Mouse (Mus musculus): ENCODE measurements around the gene Ccin. TPM values are rescaled to one million over a fixed set of nuclear protein-coding genes. Genes with fewer than 3 reads are reported as not detected.

Gene Ccin
- total RNA-seq, 2 experiments from 2014 or later = not detected

- no peak for DNase-seq
Measured at GRCm38 (mm10) chr4:43974914-43975616, 8.2 kb upstream of the Ccin start.

- DNase-seq = no peak
Measured at GRCm38 (mm10) chr4:43976223-43976740, 7.0 kb upstream of the Ccin start.

DNA sequence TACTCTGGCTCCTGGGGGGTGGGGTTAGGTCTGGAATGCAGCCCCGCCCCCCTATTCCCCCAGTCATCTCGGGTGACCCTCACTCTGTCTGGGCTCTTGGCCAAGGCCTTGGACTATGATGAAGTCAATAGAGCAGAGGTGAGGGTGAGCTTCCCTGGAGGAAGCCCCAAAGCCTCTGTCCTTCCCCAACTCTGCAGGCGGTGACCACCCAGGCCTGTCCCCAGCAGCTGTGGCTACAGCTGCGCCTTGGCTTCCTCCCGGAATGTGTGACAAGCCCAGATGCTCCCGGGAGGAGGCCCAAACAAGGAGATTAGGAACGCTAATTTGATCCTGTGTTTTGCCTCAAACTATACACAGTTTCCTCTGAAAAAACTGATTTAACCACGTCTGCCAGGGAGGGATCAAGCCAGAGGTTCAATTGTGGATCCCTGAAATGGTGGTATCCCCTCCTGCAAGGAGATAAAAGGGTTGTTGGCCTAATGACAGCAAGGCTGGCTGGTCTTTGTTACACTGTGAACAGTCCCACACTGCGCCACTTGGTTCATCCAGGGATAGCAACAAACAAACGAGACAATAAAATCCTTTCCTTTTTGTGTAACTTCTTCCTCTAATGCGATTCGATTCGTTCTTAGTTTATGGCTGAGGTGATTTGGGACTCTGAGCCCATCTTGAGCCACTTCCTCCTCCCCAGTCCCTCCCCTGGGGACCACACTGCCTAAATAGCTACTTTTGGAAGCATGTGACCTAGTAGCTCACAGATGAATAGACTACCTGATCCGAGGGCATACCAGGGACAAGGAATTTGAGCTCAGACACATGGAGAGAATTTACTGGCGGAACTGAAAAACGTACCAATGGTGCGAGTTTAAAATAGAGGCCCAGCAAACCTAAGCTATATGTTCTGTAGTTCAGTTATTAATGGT is 4.5 kb upstream of the Ccin start:
- DNase-seq = peak; percentile 67

GRCm38 (mm10) chr4:43979746-43980145 is 3.5 kb upstream of the Ccin start:
- no peak for DNase-seq

- DNase-seq = no peak
Measured at GRCm38 (mm10) chr4:43980236-43980635, 3.0 kb upstream of the Ccin start.

GRCm38 (mm10) chr4:43980846-43981245 is 2.4 kb upstream of the Ccin start:
- no peak for DNase-seq

DNA sequence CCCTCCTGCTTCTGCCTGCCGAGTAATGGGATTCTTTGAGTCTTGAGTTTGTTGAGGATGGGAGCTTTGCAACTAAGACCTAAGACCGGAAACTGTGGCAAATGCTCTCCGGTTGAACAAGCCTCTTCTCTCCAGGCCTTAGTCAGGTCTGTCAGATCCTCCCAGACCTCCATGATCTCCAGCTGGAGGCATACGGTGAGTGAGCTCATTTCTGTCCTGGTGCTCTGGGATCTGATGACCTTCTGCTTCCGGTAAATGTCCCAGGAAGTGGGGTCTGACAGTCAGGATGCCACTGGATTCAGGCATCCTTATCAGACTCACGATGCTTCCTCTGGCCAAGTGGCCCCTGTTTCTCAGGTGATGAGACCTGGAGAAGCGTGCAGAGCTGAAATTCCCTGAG is 2.0 kb upstream of the Ccin start:
- DNase-seq = no peak

- DNase-seq = peak; percentile 86
Measured at GRCm38 (mm10) chr4:43982053-43982732, 1.1 kb upstream of the Ccin start.

- no peak for DNase-seq
Measured at GRCm38 (mm10) chr4:43983756-43984155, 473 bp downstream of the Ccin start.

- DNase-seq = no peak
Measured at GRCm38 (mm10) chr4:43984326-43984725, 1.0 kb downstream of the Ccin start.

- no peak for DNase-seq
Measured at GRCm38 (mm10) chr4:43988976-43989375, 5.7 kb downstream of the Ccin start.

DNA sequence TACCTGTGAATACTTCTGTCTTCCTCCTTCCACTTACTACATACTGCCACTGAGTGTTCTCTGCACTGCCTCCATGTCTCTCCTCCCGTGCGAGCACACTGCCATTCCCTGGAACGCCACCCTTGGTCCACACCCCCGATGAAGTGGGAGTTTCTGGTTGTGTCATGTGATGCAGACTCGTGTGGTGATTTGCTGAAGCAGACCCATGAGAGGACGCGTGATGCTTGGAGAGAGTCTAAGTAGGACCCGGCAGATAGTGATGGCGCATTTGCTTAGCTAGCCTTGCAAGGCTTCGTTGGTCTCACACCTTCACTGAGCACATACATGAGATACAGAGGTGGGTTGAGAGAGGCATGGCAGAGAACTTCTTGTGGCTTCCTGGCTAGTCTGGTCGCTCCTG is 9.8 kb downstream of the Ccin start:
- no peak for DNase-seq

GRCm38 (mm10) chr4:43994342-43994741 is 11.1 kb downstream of the Ccin start:
- no peak for DNase-seq

DNA sequence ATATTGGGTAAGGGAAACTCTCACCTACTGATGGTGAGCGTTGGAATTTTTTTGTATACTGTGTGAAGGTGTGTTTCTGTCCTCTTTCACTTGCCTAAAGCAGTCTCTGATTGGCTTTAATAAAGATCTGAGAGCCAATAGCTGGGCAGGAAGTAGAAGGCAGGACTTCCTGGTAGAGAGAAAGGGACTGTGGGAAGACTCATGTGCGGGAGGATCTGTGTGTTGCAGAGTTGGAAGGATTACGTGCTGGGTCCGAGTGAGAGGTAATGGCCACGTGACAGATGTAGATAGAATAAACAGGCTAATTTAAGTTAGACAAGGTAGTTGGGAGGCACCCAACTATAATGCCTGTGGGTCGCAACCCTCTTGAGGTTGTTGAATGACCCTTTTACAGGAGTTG is 20.3 kb downstream of the Ccin start:
- no peak for DNase-seq

DNA sequence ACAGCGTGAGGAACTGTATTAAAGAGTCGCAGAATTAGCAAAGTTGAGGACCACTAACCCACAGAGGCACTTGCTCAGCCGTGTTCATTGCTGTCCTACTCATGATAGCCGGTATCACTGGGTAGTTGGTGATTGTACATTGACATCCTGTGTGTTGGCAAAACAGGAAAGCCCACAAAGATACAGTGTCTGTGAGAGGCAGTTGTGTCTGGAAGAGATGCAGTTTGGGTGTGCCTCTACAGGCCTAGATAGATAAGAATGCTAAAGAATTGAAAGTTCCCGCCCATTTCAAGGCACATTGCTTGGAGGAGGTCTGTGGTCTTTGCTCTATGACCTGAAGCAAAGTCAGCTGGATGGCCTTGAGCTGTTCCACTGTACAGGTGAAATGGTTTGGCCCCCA is 20.8 kb downstream of the Ccin start, which contains the start of gene Clta:
Gene Clta (plus strand): TSS at position 327 of the 400 bp plus-strand sequence.
- no peak for DNase-seq

DNA sequence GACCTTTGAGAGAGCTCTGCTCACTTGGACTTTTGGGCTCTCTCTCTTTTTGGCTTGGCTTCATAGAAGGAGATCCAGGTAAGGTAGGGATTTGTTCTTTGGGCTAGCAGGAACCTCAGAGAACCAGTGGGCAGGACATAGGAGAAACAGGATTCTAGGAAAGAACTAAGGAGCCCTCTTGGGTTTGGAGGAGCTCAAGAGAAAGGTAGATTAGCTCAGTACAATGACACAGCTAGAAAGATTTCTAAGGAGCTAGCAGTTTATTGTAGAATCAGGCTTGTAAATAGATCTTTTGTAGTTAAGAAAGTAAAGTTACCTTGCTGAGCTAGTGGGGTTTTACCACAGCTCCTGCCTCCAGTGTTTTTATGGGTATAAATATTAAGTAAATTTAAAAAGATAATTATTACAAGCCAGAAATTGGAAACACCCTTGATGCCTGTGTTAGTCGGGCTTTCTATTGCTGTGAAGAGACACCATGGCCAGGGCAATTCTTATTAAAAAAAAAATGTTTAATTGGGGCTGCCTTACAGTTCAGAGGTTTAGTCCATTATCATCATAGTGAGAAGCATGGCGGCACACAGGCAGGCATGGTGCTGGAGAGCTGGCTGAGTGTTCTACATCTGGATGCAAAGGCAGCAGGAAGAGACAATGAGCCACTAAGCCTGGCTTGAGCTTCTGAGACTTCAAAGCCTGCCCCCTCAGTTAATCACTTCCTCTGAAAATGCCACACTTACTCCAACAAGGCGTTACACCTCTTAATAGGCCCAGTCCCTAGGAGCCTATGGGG is 21.5 kb downstream of the Ccin start:
- no peak for DNase-seq

DNA sequence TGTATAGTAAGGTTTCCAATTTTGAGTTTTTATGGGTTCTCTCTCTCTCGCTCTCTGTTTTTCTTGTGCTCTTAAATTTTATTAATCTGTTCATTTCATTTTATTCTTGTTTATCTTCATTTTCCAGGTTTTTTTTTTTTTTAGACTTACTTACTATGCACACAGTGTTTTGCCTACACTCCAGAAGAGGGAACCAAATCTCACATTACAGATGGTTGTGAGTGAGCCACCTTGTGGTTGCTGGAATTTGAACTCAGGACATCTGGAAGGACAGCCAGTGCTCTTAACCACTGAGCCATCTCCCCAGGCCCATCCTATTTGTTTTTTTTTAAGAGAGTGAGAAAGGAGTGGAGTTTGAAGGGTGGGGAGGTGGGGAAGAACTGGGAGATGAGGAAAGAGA is 26.9 kb downstream of the Ccin start:
- no peak for DNase-seq

- no peak for DNase-seq
Measured at GRCm38 (mm10) chr4:44010893-44011292, 27.6 kb downstream of the Ccin start.

DNA sequence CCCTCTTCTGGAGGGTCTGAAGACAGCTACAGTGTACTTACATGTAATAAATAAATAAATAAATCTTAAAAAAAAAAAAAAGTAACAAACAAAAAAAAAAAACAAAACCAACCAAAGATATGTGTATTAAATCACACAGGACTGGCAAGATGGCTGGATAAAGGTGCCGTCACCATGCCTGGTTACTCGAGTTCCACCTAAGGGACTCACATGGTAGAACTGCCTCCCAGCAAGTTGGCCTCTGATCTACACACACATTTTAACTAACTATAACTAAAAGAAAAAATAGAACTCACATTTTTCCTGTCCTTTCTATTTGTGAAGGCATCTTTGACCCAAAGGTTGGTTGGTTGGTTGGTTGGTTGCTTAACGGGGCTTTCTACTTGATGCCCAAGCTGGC is 28.5 kb downstream of the Ccin start:
- no peak for DNase-seq

DNA sequence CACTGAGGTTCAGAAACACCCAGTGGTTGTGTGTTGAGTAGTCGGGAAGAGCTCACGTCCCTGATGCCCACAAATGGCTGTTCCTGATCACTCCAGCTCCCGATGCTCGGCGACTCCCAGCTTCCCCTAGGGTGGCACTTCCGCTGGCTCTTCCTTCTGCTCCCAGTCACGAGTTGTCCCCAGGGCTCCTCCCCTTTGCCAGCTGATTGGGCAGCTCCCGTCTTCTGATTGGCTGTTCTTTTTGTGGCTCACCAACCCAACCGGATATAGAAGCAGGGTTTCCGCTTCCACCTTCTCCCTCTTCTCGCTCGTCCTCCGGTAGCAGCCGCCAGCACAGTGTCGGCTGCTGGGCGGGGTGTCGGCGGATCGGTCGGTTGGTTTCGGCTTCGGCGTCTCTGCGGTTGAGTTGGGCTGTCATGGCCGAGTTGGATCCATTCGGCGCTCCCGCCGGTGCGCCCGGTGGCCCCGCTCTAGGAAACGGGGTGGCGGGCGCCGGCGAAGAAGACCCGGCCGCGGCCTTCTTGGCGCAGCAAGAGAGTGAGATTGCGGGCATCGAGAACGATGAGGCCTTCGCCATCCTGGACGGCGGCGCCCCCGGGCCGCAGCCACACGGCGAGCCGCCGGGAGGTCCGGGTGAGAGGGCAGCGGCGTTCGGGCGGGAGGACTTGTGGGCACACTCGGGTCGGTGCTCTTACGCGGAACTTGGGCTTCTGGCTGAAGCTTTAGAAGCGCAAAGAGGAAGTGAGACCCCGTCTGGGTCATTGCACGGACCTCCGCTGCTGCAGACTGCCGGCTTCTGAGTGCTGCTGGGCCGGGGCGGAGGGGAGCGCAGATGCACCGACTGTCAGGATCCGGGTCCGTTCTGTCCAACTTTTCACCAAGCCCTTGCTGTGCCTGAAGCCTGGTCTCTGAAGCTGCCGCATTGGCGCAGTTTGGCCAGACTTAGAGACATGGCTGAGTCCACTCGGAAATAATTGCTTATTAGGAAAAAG is 29.4 kb downstream of the Ccin start:
- DNase-seq = peak; percentile 95

Data from gastrocnemius, postnatal 25 days (tissue).